Mouse (Mus musculus): ENCODE results near the gene Plcd1.

Plcd1 gene

DNA sequence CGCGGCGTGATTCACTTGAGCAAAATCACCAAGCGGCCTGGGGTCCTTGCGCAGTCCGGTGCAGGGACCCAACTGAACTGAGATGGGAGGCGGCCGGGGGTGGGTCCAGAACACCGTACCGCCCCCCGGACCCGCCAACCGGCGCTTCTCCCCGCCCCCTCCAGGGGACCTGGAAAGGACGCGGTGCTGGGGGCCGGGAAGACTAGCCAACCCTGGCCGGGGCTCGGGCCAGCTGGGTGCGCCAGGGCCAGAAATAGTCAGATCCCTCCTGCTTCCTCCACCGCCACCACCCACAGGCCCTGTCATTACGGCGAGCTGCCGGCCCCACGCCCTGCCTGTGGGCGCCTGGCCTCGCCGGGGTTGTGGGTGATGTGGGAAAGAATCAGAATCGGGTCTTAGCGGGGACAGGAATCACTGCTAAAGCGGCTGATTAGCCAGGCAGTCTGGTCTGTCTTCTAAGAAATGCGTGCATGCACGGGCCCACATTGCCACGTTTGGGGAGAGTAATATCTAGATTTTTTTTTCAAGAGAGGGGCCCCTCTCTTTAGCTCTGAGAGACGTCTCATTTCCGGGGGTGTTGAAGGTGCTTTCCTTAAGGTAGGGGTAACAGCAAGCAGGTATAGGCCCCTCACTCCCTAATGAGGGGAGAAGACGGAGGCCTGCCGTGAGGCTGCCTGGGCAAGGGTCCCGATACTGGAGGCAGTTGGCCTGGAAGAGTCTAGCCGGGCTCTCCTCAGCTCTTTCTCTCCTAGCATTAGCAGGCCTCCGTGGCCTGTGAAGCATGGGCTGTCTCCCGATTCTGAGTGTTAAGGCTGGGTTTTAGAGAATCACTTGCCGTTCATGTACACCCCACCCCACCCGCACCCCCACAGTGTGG lies at the start of gene Plcd1:
Gene Plcd1, minus strand, starts transcription at position 84 of the 877 bp plus-strand sequence.
- DNase-seq (ENCODE audit: low read depth, low spot score): no peak

DNA sequence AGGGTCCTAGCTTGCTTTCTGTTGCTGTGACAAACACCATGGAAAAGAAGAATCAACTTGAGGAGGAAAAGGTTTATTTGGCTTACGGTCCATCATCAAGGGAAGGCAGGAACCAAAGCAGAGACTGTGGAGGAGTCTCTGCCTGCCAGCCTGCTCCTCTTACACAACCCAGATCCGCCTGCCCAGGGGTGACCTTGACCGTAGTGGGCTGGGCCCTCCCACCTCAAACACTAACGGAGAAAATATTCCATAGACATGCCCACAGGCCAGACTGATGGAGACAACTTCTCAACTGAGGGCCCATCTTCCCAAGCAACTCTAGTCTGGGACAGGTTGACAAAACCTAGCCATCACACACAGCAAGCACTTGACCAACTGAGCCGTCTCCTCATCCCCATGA lies 48.8 kb upstream of the Plcd1 start:
- DNase-seq (ENCODE audit: low read depth, low spot score): no peak

DNA sequence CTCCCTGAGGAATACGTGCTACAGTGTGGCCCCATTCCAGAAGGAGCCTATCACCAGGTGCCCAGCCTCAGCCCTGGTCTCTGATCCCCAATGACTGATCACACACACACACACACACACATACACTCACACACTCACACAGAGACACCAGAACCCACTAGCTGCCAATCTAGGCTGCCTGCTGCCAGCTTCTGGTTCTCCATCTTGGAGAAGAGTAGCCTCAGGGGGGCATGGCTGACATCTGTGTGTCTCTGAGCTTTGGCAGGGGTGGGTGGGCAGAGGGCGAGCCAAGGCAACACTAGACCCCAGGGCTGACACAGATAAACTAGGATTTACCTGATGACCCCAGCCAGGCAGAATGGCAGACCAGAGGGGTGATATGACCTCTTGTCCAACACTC lies 45.5 kb upstream of the Plcd1 start:
- no peak for DNase-seq (ENCODE audit: low read depth, low spot score)

DNA sequence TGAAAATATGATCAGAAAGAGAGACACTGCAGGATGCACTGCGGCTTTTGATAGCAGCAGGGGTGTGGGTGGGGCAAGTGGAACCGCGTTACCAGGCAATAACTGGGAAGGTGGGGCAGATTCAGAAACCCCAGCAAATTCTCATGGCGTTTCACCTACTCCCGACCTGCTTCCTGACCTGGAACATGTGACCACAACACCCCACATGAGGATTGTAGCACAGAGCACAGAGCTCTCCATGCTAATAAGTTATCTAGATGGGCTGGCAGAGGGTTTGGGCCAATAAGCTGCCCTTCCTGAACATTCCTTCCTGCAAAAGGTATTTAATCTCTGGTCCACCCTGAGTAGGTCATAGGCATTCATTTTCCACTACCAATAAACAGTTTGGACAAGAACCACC lies 37.4 kb upstream of the Plcd1 start:
- no peak for DNase-seq (ENCODE audit: low read depth, low spot score)

DNA sequence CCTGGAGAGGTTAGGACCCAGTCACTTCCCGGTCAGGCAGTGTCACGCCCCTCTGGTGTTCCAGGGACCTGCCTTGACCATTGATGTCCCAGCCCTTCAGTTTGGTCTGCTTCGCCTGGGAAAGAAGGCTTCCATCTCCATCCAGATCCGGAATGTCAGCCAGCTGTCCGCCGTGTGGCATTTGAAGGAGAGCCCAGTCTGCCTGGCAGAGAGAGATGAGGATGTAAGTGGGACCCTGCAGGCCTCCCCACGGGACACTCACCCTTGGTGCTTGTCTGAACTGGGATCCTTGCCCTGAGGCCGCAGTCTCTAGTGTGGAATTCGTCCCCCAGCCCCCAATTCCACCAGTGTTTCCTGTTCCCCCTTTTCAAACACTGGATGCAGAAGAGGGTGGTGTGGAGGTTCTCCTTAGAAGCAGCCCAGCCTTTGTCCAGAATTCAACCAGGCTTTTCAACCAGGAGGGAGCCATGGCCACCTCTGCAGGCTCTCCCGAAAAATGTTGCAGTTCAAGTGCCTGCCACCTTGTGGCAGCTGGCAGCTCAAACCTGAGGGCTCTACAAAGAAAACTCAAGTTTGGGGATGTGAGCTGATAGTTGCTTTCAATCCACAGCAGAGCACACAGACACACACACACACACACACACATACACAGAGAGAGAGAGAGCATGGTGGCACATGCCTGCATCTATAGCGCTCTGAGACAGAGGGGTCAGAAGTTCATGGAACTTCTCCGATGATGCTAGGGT lies 35.3 kb upstream of the Plcd1 start:
- DNase-seq (ENCODE audit: low read depth, low spot score): no peak

DNA sequence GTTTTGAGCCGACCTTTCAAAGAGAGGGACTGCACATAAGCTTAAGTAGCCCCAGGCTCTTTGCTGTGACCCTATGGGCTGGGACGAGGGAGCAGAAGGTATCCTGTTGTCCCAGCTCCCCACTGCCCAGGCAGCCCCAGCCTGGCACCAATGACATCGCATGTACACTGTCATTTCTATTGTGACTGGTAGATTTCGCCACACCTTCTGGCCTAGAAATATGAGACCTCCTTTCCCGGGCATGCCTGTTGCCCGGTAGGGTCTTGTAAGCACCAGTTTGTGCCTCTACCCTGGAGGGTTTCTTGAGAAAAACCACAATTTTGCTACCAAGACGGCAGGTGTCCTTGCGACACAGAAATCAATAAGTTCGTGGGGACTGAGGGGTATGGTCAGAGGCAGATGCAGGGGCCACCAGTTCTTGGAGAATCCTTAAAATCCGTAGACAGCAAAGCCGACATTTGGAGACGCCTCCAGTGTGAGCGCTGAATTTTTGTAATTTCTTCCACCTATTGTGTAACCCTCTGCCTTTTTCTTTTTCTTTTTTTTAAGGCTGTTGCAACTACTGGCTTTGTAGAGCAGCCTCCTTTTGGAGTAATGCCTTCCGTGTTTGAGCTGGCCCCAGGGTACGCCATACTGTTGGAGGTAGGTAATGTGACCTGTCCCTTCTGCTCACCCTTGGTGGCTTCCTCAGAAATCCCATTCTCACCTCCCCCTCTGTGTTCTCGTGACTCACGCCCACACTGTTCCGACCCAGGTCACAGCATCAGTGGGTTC lies 29.5 kb upstream of the Plcd1 start:
- no peak for DNase-seq (ENCODE audit: low read depth, low spot score)

DNA sequence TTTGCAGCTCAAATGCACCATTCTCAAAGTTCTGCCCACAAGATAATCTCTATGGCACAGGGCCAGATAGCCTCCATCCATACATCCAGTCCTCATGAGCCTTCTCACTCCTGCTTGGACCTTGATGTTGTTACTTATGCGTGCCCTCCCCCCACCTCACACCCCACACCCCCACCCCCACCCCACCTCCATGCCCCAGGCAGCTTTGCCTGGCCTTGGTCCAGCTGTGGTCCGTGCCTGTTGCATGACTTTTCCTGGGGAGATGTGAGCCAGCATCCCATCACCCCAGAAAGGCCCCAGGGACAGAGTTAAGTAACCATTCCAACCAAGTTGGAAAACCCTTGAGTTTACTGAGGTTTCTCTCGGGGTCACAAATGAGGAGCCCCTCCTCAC lies 26.9 kb upstream of the Plcd1 start:
- no peak for DNase-seq (ENCODE audit: low read depth, low spot score)

DNA sequence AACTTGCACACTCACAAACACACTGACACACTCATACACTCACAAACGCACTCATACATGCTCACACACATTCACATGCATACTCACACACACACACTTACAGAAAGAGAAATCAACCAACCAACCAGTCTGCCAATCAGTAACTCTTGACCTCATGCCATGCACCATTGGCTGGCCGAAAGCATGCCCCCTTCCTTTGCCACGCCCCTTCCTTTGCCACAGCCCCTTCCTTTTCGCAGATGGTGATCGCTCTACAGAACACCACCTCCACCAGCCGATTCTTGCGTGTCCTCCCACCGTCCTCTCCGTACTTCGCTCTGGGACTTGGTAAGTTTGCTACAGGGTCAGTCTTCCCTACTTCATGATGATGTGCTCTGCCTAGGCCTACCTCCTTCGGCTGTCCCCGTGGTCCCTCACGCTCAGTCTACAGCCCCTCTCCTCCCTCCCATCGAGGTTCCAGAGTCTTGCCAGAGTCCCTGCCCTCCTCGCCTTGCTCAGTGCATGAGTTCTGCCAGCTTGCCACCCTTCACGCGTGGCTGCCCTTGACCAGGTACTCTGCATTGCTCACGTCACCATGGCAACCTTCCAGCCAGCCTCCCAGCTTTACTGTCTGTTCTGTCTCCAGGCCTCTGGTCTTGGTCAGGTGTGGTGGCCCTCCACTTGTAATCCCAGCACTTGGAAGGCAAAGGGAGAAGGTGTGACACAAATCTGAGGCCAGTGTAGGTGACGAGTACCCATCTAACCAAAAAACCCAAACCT lies 26.3 kb upstream of the Plcd1 start:
- DNase-seq (ENCODE audit: low read depth, low spot score): peak; percentile 6

DNA sequence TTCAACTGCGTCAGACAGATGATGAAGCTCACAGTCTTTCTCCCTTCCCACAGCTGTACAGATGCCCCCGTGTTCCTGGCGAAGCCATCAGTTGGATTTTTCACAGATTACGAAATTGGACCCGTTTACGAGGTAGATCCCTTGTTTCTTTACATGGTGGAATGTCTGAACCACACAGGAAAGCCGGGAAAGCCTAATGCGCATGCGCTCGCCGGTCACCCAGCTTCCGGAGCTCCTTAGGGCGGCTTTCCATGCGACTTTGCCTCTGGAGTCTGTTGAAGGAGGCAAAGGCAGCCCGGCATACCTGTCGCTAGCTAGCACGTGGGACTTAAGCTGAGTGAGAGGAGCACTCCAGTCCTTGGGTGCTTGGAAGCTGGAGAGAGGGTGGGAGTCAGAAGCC lies 21.6 kb upstream of the Plcd1 start:
- no peak for DNase-seq (ENCODE audit: low read depth, low spot score)

DNA sequence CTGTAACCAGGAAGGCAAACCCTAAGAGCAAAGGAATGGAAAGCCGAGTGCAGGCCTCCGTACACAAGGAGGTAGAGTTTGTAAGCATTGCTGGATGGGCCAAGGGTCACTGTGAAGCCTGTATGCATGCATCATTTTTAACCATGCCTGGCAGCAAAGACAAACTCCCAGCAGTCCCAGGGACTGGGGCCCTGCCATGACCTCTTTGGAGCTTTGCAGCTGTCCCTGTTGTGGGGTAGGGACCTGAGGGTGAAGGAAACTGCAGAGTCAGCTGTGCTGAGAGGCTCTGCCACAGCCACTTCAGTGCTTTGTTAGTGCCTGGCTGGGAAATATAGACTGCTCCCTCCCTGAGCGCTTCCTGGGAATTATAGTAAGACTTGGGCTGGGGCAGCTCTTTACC lies 17.3 kb upstream of the Plcd1 start:
- DNase-seq (ENCODE audit: low read depth, low spot score): no peak

DNA sequence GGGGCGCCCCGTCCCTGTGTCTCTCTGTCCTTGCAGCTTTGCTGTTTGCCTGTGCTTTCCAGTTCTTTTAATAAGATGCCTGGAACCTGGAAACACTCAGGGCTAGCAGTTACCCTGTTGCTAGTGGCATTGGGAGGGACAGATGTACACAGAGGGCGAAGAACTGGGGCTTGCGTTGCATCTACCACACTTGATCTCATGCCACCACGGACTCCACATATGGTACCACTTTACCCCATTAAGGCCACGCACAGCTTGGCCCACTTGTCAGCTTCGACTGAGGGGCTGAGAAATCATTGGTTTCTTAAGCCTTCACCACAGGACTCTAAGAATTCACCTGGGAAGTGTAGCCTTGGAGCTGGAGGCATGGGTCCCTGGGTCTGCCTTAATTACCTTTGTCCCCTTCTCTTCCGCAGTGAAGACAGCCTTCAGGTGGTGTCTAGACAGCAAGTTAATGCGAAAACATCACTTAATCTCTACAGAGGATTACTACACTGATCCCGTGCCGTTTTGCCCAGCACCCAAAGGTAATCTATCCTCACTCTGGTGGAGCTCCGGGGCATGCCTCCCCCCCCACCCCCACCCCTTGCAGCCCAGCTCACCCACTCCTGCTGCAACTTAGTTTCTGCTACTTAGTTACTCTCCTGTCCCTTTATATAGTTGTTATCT lies 16.5 kb upstream of the Plcd1 start:
- DNase-seq (ENCODE audit: low read depth, low spot score): no peak

DNA sequence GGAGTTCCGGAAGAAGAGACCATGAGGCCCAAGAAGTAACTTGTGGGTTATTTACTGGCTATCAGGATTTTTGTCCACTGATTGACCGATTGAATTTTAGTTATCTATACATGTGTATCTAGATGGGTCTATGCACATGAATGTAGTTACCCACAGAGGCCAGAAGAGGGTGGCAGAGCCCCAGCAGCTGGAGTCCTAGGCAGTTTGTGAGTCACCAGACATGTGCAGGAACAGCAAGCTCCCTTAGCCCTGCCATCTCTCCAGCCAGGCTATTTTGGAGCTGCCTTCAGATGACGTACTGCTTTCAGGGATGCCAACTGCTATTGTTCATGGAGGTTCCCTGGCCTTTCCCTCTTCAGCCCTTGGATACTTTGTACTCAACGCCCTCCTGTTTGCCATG lies 14.3 kb upstream of the Plcd1 start:
- DNase-seq (ENCODE audit: low read depth, low spot score): peak; percentile 52

DNA sequence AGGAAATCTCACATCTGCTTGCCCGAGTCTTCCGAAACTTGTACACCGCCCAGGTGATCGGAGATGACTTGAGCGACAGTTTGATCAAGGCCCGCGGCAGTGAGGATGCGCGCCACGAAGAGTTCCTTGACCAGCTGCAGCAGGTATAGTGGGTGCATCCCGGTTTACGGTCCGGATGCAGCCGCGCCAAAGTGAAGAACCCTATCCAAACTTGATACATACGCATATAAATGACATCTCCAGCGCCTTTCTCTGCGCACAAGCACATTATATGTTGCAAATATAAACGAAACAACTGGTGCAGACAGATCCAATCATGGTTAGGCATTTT lies 9.4 kb upstream of the Plcd1 start:
- no peak for DNase-seq (ENCODE audit: low read depth, low spot score)

DNA sequence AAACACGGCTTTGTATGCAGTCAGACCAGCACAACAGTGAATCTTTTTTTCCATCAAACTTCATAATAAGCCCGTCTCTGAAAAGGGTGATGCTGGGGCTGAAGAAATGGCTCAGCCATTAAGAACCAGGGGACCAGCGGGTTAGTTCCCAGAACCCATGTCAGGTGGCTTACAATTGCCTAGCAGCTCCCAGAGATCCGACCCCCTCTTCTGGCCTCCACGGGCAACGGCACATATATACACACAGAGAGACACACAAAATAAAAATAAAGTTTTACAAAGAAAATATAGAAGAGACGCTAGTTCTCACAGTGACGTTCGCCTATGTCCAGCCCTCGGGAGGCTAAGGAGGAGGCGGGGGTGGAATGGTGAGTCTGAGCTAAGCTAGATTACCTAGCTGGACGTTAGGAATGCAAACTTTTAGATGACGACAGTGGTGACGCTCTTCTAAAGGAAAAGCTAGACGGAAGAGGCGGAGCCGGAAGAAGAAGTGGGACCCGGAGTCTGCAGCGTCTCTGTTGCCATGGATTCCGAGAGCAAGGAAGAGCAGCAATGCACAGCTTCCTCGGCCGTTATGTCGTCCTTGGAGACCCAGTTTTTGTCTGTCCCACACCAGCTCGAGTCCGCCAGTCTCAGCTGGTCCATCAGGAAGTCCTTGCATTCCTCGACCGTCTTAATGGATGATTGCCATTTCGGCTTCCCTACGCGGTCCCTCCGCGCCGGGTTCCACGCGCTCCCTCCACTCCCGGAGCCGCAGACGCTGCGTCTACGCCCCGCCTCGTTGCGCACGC lies 8.9 kb upstream of the Plcd1 start, which contains the start of gene Dlec1:
Gene Dlec1, plus strand, starts transcription at position 487 of the 791 bp plus-strand sequence.
- peak; percentile 45 for DNase-seq (ENCODE audit: low read depth, low spot score)

DNA sequence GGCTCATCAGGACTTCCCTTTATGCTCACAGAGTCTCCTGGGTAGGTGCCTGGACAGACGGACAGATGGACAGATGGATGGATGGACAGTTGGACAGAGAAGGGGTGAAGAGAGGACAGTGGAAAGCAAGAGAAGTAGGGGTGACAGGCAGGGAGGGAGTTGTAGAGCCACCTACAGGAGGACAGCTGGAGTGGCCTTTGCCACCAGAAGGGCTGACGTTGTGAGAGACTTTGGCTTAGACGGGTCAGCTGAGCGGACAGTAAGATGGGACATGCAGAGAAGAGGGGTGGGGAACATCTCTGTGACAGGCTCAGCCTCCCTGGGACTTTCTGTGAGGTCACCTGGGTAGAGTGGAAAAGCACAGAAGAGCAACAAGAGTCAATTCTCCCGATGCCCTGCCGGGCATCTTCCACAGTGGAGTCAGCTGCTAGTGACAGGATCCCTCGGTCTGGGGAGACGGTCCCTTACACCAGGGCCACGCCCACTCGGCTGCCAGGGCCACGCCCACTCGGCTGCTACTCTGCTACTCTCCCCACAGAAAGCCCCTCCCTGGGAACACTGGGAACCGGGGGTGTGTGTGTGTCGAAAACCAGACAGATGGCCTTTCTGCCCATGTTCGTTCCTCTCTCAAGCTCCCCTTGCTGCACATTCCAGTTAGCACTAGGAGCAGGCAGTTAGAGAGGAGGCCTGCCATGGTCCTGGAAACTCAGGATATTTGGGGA lies 7.0 kb upstream of the Plcd1 start:
- DNase-seq (ENCODE audit: low read depth, low spot score): no peak

DNA sequence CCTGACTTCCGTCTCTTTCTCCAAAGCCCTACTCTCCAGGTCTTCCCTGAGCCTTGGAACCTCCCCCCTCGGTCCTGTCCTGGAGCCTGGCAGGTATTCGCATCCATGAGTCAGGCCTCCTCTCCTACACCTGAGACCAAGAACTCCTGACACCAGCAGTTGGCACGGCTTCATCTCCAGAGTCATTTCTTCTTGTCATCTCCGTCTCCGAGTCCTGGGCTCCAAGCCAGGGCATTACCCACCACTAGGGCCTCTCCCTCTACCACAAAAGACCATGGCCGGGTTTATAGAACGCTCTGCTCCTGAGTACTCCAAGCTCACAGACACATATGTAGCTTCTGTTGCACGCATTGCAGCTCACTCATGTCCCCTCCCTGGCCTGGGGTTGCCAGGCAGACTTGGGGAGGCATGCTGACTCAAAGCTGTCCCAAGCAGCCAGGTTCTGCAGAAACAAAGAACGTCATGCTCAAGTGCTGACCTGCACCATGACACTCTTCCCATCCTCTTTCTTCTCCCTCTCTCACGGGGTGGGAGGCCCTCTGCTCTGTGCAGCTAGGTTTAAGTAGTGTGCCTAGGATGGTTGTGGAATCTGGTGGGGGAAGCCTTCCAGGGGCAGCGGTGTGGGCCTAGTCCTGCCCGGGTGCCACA lies 1.3 kb upstream of the Plcd1 start:
- DNase-seq (ENCODE audit: low read depth, low spot score): no peak

DNA sequence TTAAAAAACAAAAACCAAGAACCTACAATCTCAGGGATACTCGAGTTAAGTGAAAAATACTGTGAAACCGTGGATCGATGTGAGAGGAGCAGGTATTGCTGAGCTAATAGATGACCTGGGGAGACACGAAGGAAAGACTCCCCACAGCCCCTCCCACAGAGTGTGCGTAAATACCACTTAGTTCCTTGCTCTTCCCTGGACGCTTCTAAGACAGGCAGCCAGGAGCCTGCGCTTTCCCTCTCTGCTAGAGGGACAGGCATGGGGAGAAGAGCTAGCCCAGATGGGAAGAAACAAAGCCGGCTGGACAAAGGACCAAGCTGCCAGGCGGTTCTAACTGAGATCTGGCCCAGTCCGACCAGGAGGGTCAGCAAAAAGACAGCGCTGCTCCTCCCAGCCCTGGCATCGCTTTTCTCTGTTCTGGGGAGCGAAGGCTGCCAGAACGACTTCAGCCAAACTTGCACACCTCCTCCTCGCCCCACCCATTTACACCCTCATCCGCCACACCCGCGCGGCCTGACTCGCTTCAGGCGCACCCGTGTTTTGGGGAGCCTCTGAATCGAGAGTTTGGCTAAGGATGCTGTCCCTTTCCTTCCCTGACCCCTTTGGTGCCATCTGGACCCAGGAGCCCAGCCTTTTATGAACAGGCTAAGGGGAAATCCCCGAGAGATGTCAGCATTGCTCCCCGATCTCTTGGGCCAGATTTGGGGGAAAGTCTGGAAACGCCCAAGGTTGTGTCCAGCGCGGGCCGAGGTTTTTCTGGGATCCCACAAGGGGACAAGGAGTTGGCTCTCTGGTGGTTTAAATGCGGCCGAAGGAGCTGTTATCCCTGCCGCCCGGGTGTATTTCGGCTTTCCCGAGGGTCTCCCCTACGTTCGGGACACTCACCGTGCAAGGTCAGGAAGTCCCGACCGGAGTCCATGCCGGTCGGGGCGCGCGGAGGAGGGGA lies 556 bp downstream of the Plcd1 start:
- no peak for DNase-seq (ENCODE audit: low read depth, low spot score)
